Mouse (Mus musculus) frontal cortex, postnatal 14 days (tissue): Measurements from ENCODE around the gene Nrxn3.

Experiments
- DNase-seq, 2 experiments: peaks; one replicate each; pipeline ENCODE4 v3.0.0; 2022; ENCODE audit warnings: low spot score in 2 of 2

Gene Nrxn3

DNA sequence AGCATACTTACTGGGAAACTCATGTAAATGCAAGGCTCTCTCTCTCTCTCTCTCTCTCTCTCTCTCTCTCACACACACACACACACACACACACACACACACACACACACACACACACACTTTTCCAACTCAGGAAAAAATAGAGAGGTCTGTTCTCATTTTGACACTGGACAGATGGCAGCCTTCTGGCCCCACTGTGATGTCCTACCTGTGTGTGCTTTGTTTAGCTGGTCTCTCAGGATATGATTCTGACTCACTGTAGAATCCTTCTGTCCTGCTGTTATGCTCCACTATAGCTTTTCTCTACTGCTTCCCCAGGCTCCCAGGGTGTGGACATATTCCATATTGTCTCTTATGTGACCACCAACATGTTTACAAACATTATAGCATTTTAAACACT lies 1363.2 kb downstream of the Nrxn3 start:
- no peak for DNase-seq

- no peak for DNase-seq
These were observed 1373.1 kb downstream of the Nrxn3 start for GRCm38 (mm10) chr12:90095754-90096153.

DNA sequence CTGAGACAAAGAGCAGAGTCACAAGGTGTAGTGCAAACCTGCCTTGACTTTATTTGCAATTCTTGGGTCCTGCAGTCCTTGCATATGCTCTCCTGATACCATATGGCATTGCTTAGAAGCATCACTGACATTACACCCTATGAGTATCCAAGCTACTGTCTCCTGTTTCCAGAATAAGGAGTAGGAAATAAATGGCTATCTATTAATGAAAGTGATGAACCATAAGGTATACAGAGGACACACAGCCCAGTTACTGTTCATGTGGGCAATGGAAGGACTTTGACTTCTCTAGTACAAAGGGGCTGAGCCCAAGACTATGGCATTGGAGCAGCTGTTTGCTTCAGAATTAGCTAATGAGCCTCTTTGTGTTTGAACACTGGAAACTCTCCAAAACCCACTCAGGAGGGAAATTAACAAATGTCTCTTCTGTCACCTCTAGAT lies 1390.7 kb downstream of the Nrxn3 start:
- no peak for DNase-seq

GRCm38 (mm10) chr12:90131927-90132869 lies 1409.5 kb downstream of the Nrxn3 start:
- DNase-seq = no peak

GRCm38 (mm10) chr12:90142011-90142410 lies 1419.3 kb downstream of the Nrxn3 start:
- DNase-seq = peak; percentile 50 to 57

GRCm38 (mm10) chr12:90144247-90144646 lies 1421.6 kb downstream of the Nrxn3 start:
- DNase-seq = no peak

DNA sequence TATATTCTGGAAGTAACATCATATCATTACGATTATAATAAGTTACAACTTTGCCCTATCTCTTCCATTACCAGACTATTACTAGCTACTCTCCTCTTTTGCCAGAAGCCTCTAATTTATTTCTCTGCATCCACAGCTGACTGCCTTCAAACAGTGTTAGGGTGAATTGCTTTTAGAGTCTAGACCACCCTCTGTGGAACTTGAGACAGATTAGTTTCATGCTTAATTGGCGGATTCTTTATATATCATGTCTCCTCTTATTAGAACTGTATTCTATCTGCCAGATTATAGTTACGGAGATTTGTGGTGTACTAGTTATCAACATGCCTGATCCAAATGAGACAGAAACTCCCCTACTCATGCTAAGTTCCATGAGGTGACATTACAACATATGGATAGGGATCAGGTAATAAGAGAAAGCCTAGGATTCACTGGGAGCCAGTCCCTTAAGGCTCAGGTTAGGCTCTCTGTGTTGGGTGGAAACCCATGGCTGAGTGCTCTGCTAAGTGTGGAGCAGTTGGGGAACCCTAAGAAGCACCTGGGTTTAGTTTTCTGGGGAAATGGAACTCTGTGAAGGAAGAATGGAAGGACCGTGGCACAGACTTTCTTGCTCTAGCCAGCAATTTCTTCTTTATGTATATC lies 1435.6 kb downstream of the Nrxn3 start:
- no peak for DNase-seq

GRCm38 (mm10) chr12:90159911-90160310 lies 1437.2 kb downstream of the Nrxn3 start:
- no peak for DNase-seq

DNA sequence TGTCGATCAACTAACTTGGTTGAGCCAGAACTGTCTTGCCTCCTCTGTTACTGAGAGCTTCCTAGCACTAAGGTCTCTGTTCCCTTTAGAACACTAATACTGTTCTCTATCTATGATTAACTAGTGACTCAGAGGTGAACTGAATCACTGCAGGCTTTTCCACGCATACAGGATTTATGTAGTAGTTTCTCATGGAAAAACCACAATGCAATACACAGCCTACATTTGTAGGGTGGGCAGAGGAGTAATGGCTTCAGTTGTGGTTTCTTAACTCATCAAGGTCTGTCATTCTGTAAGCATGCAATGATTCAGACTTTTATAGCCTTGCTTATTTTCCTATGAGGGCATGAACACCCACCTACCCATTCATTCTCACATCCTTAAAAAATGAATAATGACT lies 1443.4 kb downstream of the Nrxn3 start:
- DNase-seq = no peak

GRCm38 (mm10) chr12:90181566-90181965 lies 1458.9 kb downstream of the Nrxn3 start:
- DNase-seq = no peak

GRCm38 (mm10) chr12:90183021-90183420 lies 1460.3 kb downstream of the Nrxn3 start:
- DNase-seq = no peak

DNA sequence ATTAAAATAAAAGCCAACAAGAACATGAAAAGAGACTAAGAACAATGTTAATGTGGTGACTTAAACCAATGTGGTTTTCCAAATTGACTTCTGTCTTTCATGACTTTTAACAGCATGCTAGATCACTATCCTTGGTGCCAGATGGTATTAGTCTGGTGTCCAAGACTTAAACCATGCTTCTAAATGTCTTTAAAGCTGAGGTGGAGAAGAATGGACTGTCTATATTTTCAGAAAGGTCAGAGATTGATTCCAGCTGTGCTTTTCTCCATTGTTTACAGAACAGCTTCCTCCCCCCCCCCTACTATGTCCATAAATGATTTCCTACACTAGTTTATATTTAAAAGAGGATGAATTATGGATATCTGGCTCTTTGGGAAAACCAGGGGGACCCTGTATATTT lies 1473.5 kb downstream of the Nrxn3 start:
- no peak for DNase-seq

DNA sequence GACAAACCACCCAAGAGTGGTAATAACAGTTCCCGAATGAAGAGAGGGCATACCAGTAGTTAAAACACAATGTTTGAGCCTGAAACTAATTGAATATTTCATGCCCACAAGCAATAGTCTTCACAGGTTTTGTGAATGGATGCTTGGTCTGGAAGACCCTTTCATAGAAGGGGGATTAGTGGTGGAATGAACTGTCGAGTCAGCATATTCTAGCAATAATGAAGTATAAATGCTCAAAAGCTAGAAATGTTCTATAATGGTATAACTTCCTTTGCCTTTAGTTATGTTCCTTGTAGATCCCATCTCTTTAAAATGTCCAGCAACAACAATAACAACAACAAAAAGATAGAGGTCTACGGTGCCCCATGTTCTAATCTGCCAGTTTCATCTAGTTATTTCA lies 1475.3 kb downstream of the Nrxn3 start:
- DNase-seq = no peak

DNA sequence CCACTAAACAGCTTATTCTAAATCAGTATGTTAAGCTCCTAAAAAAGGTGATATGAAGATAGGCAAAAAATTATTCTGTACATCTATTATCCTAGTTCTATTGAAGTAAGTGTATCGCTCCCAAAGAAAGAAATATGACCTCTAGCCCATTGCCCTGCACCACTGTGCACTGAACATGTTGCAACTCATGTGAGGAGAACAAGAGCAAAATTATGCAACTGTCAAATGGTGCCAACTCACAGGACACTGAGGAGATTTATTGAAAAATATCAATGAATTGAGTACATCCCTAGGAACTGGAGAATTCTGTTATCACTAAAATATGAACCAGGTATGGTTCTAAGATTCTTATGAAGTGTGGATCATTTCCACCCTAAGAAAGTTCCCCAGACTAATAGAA lies 1479.8 kb downstream of the Nrxn3 start:
- DNase-seq = no peak

- no peak for DNase-seq
These were observed 1488.7 kb downstream of the Nrxn3 start for GRCm38 (mm10) chr12:90211410-90211809.

- no peak for DNase-seq
These were observed 1494.4 kb downstream of the Nrxn3 start for GRCm38 (mm10) chr12:90217060-90217459.

DNA sequence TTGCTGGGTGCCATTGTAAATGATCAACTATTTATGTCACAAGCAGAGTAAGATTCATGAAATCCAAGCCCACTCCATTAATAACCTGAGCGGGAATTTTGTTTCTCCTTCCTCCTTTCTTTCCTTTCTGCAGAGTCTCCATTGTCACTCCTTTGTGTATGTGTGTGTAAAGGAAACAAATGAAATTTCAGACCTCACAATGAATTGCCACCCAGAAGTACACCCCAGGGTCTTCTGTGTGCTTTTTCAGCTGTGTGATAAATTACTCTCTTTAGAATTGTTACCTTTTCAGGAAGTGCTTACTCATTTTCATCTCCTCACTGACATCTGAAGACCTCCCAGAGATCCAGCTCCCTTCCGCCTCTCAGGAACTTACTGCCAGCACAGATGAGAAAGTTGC lies 1506.4 kb downstream of the Nrxn3 start:
- no peak for DNase-seq

DNA sequence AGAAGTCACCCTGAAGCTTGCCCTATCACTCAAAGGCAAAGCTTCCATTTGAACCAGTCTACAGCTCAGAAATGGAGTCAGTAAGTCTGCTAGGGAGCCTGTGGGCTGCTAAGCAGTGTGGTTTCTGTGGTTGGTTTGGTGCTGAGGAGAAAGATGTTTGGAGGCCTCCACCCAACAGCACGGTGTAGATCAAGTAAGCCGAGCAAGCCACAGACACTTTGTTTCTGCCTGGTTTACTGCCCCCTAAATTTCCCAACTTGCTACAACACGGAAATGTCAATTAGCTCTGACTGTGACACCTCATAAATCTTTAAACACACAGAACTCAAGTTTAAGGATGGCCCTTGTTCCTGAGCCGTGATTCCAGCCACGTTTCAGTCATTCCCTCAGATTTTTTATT lies 1513.4 kb downstream of the Nrxn3 start:
- no peak for DNase-seq

DNA sequence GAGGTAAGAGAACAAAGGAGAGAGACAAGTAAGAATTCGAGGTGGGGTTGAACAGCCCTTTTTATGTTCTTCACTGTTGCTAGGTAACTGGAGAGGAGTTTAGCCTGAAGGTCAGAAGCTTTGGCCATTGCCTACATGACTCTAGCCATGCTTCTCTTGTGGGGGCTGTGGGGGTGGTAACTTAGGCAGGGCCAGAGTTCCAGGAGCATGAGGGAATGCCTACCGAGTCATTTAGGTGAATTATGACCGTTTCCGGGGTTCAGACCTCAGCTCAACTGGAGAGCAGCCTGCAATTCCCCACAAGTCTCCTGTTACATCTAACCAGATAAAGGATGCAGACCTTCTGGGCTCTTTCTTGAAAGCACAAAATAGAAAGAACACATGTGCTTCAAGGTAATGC lies 1537.6 kb downstream of the Nrxn3 start:
- DNase-seq = no peak

DNA sequence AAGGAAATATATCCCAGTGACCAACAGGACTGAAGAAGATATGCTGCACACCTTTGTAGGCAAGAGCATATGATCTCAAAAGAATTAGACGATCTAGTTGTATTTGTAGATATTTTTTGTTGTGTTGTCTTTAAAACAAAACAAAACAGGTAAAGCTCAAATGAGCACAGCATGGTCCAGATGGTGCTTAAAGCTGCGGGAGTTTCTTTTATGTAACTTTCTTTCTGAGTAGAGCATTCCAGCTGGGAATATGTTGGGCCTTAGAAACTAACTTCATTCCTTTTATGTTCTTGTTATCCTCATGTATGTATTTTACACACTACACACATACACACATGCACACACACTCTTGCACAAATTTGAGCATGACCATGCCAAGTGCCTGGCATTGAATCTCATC lies 1545.4 kb downstream of the Nrxn3 start:
- no peak for DNase-seq

GRCm38 (mm10) chr12:90270763-90271379 lies 1548.2 kb downstream of the Nrxn3 start:
- DNase-seq = no peak

DNA sequence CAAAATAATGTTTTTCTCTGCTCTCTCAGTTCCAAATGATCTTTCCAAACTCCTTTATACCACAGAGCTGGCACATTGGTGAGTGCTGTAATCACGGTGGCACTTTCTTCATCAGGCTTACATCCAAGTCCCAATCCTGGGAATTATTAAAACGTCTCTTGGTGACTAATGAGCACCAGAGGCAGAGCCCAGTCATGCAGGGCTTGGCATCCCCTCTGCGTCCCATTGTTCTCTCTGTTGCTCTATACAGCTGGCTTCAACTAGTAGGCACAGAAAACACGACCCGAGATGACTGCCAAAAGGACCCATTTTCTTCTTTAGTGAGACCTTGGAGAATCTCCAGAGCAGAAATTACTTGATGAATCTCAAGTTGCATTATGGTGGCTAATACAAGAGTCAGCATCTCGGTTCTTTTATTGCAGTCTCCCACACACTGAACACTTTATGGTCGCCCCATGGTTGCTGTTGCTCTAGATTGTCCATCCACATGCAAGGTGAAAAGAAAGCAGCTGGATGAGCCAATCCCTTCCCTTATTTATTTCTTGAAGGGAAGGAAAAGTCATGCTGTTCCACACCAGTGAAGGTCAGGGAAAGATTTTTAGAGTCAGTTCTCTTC lies 1552.1 kb downstream of the Nrxn3 start:
- DNase-seq = peak; percentile 7 to 29
